Mouse (Mus musculus): ENCODE measurements at regions not wholly inside any gene's neighbourhood (a gene's known extent, or its start where the extent isn't known, plus 50 kb on each side); places are given as distances from the start of the nearest gene placed in this dataset.

GRCm38 (mm10) chr12:112300125-112300524 is 154.1 kb downstream of the Kif26a start:
- TF ChIP-seq CTCF (IDR thresholded peaks at IDR 0.05; ENCODE audit: borderline replicate concordance, insufficient read depth, low read depth, low read length) (no peak), POLR2A (IDR thresholded peaks at IDR 0.05; ENCODE audit: borderline replicate concordance, insufficient read depth, low read length) (no peak)
